Mouse (Mus musculus): ENCODE data around the gene Raver2.

GRCm38 (mm10) chr4:101197421-101198170 lies 128.8 kb downstream of the Raver2 start:
- no peak for TF ChIP-seq POLR2A (IDR thresholded peaks at IDR 0.05; ENCODE audit: extremely low read depth, insufficient read depth, low read length)
- TF ChIP-seq CTCF (IDR thresholded peaks at IDR 0.05; ENCODE audit: extremely low read depth, insufficient read depth, low read length) = no peak
